Mouse (Mus musculus) heart, postnatal 0 days (tissue): Measurements from ENCODE around the gene Ccl1.

Source experiments
- CTCF ChIP-seq: IDR thresholded peaks from 2 replicates; pipeline ENCODE4 v1.5.1; 2016; ENCODE audit warnings: antibody characterized with exemption, control low read depth, low read depth
- EP300 ChIP-seq: IDR thresholded peaks from 2 replicates; pipeline ENCODE4 v1.6.1; 2016; ENCODE audit warnings: antibody characterized with exemption, low read depth

DNA sequence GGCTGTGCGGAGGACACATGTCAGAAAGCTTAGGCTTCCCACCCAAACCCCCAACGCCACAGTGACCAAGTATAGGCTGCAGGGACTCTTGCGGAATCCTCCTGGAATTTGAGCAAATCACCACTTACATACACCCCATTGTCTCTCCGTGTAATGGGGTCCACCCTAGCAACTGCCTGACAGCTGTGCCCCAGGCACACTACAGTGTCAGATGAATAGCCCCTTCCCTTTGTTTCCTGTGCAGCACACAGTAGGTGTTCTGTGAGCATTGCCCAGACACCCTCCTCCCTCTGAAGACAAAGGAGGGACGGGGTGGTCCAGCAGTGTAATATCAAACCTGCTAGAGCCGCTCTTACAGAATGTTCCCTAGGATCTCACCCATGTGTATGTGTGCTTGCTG, 54.2 kb downstream of the Ccl1 start:
- TF ChIP-seq CTCF (no peak), EP300 (no peak)
